Mouse (Mus musculus) cerebellum, adult 8-10 months (tissue): ENCODE measurements at regions not wholly inside any gene's neighbourhood (a gene's known extent, or its start where the extent isn't known, plus 50 kb on each side); places are given as distances from the start of the nearest gene placed in this dataset.
A peak's percentile ranks its signal among the peaks of the same experiment; 100 is the strongest.

Experiments used
- DNase-seq: peaks from one replicate; pipeline ENCODE4 v3.0.0; 2022

DNA sequence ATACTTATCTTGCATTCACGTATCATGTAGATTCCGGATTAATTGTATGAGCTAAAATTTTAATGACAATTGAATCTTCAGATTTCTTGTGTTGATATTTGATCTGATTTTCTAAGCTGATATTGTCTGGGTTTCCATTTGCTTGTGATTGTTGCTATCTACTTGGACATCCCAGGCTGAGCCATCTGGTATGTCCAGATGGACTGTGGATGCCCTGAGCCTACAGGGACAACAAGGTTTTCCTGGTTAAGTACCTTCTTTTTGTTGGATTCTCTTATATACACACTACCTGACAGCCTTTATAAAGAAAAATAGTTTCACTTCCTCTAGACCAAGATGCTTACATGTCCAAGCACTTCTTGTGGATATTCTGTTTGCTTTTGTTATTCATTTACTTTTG lies 71.0 kb upstream of the 4933436I01Rik start:
- peak; percentile 52 for DNase-seq
